Mouse (Mus musculus) urinary bladder, postnatal 4 days (tissue): ENCODE measurements around the gene Ltbp2.

Source experiments
- DNase-seq, 2 experiments: peaks; one replicate each; pipeline ENCODE4 v3.0.0; 2021 to 2022; ENCODE audit warnings: low spot score in 2 of 2

The Ltbp2 gene

DNA sequence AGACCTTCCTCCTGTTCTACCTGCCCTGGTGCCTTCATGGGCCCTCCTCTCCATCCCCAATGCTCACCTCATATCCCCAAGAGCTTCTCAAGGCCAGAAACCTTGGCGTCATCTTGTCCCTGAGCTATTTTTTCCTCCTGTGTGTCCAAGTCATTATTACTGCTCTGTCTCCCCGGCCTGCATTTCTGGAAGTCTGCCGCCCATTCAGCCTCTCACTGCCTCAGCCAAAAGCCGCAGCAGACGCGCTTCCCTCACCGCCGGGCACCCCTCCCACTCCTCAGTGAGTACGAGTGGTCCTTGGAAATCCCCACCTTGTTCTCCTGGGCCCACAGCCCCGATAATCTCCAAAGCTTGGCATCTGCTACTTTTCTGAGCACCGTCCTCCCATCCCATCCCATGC lies 3.8 kb upstream of the Ltbp2 start:
- peak in 1 of 2 experiments; percentile 42 for DNase-seq

DNA sequence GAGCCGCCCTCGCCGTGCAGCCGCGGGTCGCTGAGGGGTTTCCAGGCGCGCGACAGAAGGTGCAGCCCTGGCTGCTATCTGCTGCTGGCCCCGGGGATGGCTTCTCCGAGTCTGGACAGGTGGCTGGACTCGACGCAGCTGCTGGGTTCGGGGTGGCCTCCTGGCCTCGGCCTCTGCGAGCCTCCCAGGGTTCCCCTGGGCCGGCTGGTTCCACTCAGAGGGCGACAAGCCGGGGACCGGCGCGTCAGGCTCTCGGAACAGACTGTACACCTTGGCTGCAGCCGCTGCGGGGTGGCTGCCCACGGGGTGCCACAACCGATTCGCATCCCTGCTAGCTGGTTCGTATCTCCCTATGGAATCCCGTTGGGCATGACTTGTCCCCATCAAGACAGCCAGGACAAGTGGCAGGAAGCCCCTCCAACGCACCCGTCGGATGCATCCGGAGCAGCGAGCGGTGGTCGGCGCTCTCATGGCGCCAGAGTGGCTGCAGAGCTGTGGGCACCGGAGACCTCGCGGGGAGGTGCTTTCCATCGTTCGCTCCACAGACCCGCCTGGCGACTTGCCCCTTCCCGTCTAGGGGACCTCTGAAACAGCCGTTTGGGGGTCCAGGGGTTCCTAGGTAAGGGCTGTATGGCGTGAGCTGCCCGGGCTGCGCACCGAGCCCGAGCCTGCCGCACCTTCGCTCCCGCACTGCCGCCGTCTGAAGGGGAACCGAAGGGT lies 411 bp downstream of the Ltbp2 start:
- no peak for DNase-seq

DNA sequence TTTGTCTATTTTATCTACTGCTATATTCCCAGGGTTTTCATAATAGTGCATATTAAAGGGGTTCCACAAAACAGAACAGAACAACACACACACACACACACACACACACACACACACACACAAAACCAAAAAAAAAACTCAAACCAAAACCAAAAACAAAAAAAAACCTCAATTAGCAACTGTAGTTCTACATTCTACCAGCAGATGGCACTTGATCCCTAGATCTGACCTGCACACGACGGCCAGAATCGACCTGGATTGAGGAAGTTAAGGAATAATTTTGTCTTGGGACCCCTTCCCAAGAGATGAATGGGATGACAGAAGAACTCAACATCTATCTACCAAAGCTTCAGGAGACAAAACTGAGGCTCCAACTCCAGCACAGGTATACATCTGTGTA lies 2.9 kb downstream of the Ltbp2 start:
- DNase-seq: no peak

DNA sequence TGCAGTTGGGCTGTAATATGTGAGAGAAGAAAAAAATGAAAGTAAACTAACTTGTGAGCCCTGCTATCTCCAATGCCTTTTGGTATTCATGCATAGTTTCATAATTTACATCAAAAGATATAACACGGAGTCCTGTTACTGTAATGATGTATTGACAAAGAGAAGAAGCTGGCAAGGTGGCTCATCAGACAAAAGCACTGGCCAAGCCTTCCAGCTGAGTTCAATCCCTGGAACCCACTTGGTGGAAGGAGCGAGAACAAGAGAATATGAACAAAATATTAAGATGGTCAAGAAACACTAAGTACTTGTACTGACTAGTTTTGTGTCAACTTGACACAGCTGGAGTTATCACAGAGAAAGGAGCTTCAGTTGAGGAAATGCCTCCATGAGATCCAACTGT lies 4.0 kb downstream of the Ltbp2 start:
- DNase-seq: no peak

DNA sequence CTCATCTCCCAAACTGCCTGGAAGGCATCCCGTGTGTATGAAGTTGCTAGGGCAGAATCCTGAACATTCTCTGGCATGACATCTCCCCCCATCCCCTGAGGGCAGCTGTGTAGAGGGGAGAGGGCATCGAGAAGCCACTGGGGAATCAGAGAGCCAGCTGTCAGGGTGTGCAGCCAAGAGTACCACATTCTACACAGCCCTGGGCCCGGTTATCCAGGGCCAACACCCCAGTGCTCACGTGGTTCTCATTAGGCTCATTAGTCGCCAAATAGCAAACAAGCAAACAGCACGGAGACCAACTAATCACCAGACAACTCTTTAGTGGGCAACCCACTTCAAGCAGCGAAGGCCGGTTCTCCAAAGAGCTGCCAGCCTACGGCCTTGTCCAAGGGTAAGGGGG lies 10.9 kb downstream of the Ltbp2 start:
- DNase-seq: no peak

DNA sequence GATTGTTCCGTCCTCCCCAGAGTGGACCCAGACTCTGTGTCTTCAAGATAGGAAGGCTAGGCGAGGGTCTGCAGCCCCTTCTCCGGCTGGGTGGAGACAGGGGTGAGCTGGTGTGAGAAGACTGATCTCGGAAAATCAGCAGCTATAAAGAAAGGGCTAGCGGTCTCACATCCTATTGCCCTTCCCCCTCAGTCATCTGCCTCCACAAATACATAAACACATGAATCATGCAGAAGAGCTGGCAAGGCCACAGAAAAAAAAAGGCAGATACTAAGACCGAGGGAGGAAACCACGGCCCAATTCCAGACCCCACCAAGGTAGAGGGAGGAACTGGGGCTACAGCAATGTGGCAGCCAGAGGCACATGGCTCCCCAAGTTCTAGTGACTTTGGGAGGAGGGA lies 11.5 kb downstream of the Ltbp2 start:
- DNase-seq: no peak

DNA sequence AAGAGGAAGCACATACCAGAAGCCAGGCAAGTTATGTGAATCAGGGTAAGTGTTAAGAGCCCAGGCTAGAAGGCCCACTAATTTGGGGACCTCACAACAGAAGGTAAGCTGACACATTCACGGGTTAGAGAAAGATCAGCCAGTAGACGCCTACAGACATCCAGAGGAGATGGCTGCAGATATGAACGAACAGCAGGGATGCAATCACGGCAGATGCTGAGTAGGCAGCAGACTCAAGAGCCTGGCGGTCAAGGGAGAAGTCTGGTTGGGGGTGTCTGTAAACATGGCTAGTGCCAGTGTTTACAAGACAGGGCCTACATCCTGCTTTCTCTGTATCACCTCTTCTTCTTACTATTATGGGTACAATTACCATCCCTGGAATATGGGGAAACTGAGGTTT lies 13.1 kb downstream of the Ltbp2 start:
- no peak for DNase-seq

DNA sequence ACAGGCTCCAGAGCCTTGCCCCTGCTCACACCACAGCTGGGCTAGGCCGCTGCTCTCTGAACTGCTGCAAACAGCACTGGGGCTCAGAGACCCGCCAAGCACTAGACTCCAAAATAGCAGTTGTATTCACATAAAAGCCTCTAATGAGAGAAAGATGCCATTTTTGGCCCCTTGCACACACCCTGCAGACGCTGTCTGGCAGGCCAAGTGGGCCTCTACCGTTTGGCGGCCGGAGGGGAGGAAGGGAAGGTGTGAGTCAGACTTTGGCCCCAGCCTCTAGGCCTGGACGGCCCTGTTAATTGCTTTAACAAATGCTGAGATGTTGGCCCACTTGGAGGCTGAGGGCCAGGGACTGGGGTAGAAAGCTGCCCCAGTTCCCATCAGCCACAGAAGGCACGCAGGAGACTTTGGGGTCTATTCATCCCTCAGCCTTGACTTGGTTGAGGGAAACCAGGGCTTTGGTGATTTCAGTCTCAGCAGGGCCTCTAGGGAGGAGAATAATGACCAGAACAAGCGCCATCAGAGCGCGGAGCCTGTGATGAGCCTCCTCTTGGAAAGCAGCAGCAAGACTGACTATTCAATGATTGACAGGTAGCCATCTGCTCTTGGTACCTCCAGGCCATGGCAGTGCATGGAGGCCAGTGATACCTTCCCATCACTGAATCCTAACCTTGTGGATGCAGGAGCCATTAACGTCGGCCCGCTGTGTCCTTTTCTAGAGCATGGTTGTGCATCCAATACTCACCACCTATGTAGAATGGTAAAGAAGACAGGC lies 14.0 kb downstream of the Ltbp2 start:
- peak in 1 of 2 experiments; percentile 46 for DNase-seq

DNA sequence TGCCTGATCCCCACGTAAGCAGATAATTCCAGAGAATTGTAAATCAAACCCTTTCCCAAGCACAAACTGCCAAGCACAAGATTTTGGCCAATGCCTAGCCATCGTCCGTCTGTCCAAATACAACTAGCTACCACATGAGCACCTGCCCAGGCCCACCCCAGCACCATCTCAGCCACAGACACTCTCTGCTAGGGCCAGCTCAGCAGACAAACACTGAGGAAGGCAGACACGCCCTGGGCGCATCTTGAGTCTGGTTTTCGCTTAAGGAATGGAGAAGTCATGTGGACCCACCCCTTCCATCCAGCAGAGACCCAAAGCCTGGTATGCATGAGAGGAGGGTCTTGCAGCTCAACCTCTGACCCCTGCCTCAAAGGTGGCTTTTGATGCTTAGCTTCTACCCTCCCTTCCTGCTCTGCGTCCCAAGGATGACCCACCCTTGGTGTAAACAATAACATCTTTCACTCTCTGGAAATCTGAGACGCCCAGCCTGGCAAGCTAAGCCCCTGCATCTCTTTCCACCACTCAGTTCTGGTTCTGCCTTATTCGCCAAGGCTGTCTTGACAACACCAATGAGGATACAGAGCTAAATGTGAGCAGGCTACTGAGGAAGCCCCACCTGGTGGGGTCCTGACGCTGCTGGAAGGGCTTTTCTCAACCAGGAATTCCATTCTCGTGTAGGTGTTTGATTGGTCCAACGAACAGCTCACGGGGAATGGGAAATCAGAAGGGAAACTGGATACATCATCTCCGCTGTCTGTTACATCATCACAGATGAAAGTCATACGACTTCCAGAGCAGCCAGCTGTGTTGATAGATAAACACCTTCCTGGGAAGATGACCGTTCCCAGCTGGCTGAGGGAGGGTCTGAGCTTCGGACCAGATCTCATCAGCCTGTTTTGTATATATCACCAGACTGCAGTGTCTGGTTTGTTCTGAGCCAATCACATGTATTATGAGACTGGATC lies 17.9 kb downstream of the Ltbp2 start:
- no peak for DNase-seq

DNA sequence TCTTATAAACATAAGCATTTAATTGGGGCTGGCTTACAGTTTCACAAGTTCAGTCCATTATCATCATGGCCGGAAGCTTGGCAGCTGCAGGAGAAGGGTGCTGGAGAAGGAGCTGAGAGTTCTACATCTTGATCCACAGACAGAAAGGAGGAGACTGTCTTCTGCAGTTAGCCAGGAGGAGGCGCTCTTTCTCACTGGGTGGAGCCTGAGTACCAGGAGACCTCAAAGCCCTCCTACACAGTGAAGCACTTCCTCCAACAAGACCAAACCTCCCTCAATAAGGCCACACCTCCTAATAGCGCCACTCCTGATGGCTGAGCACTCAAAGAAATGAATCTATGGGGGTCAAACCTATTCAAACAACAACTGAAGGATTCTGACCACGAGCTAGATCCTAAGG lies 18.6 kb downstream of the Ltbp2 start:
- no peak for DNase-seq

DNA sequence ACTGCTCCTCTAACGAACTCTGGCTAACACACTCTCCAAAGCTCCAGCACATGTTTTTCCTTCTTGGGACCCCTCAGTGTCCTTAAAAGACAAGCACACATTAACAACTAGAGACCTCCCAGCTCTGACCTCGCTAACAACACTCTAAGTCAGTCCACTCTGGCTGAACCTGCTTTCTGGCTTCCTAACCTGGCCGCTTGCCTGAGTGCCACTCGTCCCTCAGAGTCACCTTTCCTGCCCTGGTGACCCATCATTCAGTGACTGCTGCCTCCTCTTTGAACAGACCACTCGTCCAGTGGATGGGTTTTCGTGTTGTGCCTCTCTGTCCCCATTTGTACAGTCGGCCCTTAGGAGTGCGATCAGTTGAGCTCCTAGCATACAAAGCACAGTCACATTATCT lies 19.8 kb downstream of the Ltbp2 start:
- DNase-seq: no peak

DNA sequence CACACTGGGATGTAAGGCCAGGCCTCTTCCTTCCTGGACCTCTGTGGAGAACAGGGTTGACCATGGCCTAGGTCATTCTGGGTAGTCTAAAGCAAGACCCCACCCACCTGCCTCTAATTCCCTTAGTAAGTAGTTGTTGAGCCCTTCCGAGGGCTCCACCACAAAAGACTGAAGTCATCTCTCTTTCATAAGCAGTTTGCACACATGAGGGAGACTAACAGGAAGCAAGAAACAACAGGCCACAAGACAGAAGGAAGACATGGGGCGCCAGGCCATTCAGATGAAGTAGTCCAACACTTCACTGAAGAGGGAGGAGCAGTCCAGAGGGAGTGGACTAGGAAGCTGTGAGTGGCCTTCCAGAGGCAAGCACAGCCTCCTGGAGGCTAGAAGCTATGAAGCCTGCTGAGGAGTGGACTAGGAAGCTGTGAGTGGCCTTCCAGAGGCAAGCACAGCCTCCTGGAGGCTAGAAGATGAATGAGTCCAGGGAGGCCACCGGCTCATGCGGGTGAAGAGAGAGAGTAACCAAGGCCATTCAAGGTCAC lies 21.2 kb downstream of the Ltbp2 start:
- no peak for DNase-seq

DNA sequence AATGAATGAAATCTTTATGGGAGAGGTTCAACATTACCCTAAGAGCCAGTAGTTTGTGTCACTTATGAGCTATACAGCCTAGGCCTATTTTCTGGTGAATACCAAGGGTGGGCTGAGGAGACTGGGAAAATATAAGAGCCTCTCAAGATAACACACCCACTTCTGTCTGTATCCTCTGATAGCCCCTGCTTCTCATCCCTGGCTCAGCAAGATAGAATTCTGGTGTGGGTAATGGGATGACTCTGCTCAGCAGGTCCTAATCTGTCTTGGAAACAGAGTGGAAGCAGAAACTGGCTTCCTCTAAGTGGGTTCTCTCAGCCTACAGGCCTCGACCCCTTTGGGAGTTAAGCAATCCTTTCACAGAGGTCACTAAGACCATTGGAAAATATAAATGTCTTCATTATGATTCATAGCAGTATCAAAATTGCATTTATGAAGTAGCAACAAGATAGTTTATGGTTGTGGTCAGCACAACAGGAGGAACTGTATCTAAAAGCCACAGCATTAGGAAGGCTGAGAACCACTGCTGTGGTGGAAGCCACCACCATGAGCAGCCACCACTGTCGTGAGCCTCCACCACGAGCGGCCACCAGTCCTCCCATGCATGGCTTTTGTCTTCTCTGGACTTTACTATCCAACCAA lies 21.8 kb downstream of the Ltbp2 start:
- DNase-seq: no peak

DNA sequence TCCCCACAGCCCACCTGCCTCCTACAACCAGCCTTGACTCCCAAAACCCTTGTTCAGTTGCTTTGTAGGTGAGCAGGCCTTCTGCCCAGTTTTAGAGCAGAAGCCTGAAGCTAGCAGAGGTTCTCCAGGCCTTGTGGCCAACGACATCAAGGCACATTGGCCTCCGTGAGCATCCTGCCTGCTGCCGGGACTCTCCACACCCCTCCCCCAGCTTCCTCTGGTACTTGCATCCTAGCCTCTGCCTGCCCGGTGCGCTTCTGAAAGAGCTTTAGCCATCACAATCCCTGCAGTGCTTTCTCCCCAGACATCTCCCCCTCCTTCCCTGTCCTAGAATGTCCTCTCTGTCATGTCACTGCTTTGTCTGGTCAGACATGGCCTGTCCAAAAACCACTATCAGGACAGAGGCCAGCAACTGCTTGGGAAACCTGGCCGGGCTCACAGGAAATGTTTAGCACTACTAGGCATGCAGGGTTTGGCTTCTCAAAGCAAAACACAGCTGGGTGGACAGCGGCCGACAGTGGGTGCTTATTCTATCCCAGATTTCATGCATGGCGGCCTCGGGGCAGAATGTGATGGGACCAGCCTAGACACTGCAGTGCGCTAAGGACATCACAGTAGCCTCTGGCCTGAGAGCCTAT lies 24.8 kb downstream of the Ltbp2 start:
- no peak for DNase-seq

DNA sequence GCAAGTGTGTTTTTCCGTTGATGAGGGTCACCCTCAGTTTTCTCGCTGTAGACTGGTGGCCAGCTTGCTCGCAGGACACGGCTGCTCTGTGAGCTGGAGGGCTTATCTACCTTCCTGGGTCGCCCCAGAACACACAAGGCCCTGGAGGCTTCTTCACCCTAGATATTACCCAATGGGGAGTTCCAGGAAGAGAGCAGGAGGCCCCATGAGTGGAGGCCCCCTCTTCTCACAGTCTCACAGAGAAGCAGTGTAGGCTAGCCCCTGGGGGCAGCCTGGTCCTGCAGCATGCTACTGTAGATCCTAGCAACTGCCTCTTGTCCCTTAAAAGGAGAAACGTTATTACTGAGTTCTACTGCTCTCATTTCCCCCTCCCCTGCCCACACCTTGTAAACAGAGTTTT lies 28.4 kb downstream of the Ltbp2 start:
- DNase-seq: no peak

DNA sequence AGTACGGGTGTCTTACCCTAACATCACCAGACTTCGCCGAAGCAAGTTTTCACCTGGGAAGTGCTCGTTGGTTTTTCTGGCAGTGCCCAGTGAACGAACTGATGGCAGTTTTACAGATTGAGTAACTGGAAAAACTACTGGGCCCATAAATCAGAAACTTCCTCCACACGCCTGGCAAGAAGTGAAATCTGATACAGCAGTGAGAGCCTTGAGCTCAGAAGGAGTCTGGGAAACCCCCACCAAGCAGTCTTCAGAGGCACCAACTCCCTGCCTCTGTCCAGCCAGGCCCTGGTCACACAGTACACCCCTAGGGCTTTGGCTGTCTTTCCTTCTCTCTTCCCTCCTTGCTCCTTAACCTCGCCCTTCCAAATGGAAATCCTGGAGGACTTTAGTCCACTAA lies 28.9 kb downstream of the Ltbp2 start:
- DNase-seq: no peak

DNA sequence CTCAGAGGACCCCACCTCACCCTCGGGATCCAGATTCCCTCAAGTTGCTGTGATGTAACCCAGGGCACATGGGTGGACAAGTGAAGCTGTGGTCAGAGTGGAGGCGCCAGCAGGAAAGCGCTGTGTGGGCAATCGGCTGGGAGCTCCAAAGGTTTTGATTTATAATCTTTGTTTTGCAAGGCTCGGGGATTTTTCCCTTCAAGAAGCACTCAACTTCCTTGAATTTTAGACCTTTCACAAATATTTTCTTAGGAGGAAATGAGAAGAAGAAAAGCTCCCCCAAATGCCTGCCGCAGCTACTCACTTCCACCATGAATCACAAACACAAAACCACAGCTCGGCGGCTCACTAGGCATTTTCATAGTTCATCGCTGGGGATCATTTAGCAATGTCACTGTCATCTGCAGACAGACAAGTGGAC lies 29.7 kb downstream of the Ltbp2 start:
- no peak for DNase-seq

DNA sequence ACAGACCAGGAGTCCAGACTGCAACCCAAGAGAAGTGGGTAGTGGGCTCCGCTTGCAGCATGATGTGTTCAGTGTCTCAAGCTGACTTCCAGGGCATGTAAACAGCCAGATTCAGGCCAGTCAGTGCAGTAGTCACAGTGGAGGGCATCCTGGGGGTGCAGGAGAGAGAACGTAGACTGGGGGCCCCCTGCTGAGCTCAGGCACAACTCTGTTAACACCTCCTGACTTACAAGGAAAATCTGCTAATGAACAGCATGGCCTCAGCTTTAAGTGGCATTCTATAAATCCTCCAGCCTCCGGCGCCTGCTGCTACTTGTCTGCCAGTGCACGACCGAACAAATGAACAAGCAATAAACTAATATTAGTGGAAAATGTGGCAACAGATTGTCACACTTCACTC lies 33.6 kb downstream of the Ltbp2 start:
- DNase-seq: no peak

DNA sequence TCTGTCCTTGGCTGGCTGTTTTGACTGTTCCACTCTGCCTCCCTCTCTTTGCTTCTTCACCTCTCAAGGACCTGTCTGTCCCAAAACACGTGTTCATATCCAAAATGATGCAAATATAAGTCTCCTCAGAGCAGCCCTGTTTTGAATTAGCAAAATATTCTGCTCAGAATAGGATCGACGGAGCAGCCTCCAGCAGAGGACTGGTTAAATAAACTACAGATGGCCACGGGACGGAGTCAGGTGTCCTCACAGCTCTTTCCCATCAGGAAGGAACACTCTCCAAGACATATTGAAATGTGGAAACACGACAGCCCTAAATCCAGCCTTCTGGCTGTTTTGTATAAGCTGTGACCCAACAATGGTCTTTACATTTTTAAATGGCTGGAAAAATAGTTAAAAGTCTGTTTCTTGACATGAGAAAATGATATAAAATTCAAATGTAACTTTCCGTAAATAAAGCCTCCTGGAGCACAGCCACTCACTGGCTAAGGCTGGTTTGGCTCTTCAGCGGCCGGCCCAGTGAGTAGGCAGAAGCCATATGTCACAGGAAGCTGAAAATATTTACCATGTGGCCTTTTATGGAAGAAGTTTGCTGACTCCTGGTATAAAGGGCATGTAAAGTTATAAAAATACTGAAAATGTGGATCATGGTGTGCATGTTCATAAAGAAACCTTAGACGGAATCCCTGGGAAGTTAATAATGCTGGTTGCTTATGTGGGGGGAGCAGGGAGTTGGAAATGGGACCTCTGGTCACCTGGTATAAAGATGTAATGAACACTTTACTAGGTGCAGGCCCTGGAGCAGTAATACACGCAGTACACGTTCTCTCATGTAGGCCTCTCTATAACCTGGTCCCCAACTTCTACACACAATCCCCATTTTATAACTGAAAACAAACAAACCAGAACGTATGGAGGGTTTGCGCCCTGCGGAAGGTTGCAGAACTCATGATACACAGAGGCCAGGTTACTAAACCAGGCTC lies 34.9 kb downstream of the Ltbp2 start:
- no peak for DNase-seq

DNA sequence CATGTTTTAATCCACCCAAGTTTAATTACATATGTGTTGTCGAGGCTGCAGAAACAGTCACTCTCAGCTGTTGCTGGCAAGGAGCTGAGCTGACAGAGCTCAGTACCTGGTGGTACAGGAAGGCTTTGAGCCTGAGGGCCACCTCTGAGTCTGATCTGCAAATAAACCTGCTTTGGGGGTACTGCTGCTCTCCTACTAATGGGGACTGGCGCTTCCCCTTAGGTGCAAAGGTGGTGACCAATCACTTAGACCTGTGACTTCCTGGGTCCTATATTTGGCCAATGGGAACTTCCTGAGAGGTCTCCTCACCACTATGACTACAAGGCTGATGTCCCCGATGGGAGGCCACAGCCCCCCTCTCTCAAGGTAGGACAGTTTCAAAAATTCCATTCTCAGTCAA lies 35.6 kb downstream of the Ltbp2 start:
- DNase-seq: no peak
